Mouse (Mus musculus): ENCODE measurements around the gene Foxj2. TPM values are rescaled to one million over a fixed set of nuclear protein-coding genes. Genes with fewer than 3 reads are reported as not detected.

The Foxj2 gene
- polyA plus RNA-seq, 1 experiment from 2014 or later = 6.7 TPM

DNA sequence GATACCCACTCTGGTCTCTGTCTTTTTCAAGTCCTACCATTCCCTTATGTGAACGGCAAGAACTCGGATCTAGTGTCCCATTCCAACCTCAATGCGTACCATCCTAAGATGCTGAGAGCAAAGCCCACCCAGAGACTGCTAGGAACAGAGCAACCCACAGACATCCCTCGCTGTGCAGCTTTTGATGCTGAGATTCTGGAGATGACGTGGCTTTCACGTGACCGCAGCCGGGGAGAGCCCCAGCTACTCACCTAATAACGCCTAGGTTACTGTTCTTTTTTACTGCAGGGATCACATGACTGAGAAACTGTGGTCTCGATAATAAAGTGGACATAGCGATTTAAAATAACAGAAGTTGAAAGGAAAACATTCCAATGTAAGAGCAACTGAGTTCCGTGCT lies 34.8 kb downstream of the Foxj2 start:
- no peak overlapping the region for H3K9ac ChIP-seq (ENCODE audit: low read depth, low read length)
- no peak overlapping the region for H3K4me3 ChIP-seq (ENCODE audit: low read length)
- H3K36me3 ChIP-seq (ENCODE audit: control insufficient read depth, insufficient read depth, low read length) = no peaks in the 10 kb centered on the region
- WGBS = 81% methylated on average over 12 of the region's 12 CpGs
- H3K27ac ChIP-seq (ENCODE audit: low read depth, low read length) = no peak overlapping the region
- H3K4me2 ChIP-seq (ENCODE audit: low read length) = no peak overlapping the region
- no peaks in the 10 kb centered on the region for H3K9me3 ChIP-seq (ENCODE audit: control insufficient read depth, low read length)
- no peak for ATAC-seq
- no peaks in the 10 kb centered on the region for H3K4me1 ChIP-seq (ENCODE audit: control insufficient read depth, insufficient read depth, low read depth, low read length)
- no peaks in the 10 kb centered on the region for H3K27me3 ChIP-seq (replicated peaks; ENCODE audit: control insufficient read depth, insufficient read depth, low read length)

DNA sequence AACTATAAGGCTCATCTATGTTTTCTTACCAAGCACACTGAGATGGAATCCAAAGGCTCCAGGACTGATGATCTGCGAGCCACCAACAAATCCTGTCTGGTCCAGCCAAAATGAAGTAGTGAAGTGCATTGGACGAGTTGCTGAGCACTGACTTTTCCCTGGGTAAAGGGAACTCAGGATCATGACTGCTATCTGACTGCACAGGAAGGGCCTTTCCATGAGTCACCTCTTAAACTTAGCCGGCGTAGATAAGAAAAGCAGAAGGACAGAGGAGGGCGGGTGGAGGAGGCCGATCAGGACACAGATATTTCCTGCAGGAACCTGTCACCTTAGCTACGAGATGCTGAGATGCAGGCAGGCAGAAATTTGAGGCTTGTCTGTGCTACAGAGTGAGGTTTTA lies 36.2 kb downstream of the Foxj2 start, which contains the start of gene C3ar1:
C3ar1 (minus strand) TSS at position 207 of the 400 bp plus-strand sequence.
- H3K4me1 ChIP-seq (ENCODE audit: control insufficient read depth, insufficient read depth, low read depth, low read length) = no peaks in the 10 kb centered on the region
- H3K27ac ChIP-seq (ENCODE audit: low read depth, low read length) = no peak within 1 kb of the TSS
- no peaks in the 10 kb centered on the region for H3K36me3 ChIP-seq (ENCODE audit: control insufficient read depth, insufficient read depth, low read length)
- H3K4me2 ChIP-seq (ENCODE audit: low read length) = no peak within 1 kb of the TSS
- no peak for ATAC-seq
- no peaks in the 10 kb centered on the region for H3K27me3 ChIP-seq (replicated peaks; ENCODE audit: control insufficient read depth, insufficient read depth, low read length)
- no peak within 1 kb of the TSS for H3K4me3 ChIP-seq (ENCODE audit: low read length)
- H3K9ac ChIP-seq (ENCODE audit: low read depth, low read length) = no peak within 1 kb of the TSS
- no peaks in the 10 kb centered on the region for H3K9me3 ChIP-seq (ENCODE audit: control insufficient read depth, low read length)
- WGBS = 85% methylated on average over 7 of the region's 7 CpGs

DNA sequence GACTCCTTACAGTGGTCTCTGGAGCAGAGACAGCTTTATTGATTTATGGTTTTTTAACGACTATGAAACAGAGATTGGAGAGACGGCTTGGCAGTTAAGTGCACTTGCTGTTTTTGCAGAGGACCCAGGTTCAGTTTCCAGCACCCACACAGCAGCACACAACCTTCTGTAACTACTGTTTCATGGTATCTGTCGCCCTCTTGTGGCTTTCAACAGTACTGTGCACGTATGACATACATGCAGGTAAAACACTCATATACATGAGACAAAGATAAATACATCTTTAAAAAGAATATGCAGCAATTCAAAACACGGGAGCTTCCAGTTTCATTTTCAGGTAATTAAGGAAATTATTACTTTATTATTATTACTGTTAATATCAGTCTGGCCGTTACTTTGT lies 42.7 kb downstream of the Foxj2 start:
- no peaks in the 10 kb centered on the region for H3K27me3 ChIP-seq (replicated peaks; ENCODE audit: control insufficient read depth, insufficient read depth, low read length)
- no peak for ATAC-seq
- H3K9me3 ChIP-seq (ENCODE audit: control insufficient read depth, low read length) = peaks cover 6% of the 10 kb centered on the region
- 80% methylated on average over 6 of the region's 6 CpGs for WGBS
- H3K27ac ChIP-seq (ENCODE audit: low read depth, low read length) = no peak overlapping the region
- no peak overlapping the region for H3K4me2 ChIP-seq (ENCODE audit: low read length)
- H3K36me3 ChIP-seq (ENCODE audit: control insufficient read depth, insufficient read depth, low read length) = no peaks in the 10 kb centered on the region
- H3K4me1 ChIP-seq (ENCODE audit: control insufficient read depth, insufficient read depth, low read depth, low read length) = no peaks in the 10 kb centered on the region
- H3K9ac ChIP-seq (ENCODE audit: low read depth, low read length) = no peak overlapping the region
- no peak overlapping the region for H3K4me3 ChIP-seq (ENCODE audit: low read length)

DNA sequence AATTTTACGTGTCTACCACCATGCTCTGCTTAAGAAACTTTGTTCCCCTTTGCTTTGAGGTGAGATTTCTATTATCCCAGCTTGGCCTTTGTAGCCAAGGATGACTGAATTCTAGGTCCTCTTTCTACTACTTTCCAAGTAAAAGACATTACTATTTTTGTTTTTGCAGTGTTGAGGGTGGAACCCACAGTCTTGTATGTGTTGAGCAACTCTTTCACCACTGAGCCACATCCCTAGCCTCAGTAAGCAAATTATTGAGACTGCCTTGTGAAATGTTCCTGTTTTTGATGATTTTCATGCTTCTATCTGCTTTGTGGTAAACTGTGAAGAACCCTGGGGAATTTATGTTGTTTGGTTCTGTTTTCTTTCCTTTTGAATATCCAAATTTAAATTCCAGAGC lies 43.2 kb downstream of the Foxj2 start:
- no peak overlapping the region for H3K4me3 ChIP-seq (ENCODE audit: low read length)
- no peak overlapping the region for H3K9ac ChIP-seq (ENCODE audit: low read depth, low read length)
- H3K27me3 ChIP-seq (replicated peaks; ENCODE audit: control insufficient read depth, insufficient read depth, low read length) = no peaks in the 10 kb centered on the region
- 85% methylated on average over 1 of the region's 1 CpGs for WGBS
- H3K9me3 ChIP-seq (ENCODE audit: control insufficient read depth, low read length) = peaks cover 6% of the 10 kb centered on the region
- no peak for ATAC-seq
- H3K36me3 ChIP-seq (ENCODE audit: control insufficient read depth, insufficient read depth, low read length) = no peaks in the 10 kb centered on the region
- H3K4me1 ChIP-seq (ENCODE audit: control insufficient read depth, insufficient read depth, low read depth, low read length) = no peaks in the 10 kb centered on the region
- H3K27ac ChIP-seq (ENCODE audit: low read depth, low read length) = no peak overlapping the region
- no peak overlapping the region for H3K4me2 ChIP-seq (ENCODE audit: low read length)

DNA sequence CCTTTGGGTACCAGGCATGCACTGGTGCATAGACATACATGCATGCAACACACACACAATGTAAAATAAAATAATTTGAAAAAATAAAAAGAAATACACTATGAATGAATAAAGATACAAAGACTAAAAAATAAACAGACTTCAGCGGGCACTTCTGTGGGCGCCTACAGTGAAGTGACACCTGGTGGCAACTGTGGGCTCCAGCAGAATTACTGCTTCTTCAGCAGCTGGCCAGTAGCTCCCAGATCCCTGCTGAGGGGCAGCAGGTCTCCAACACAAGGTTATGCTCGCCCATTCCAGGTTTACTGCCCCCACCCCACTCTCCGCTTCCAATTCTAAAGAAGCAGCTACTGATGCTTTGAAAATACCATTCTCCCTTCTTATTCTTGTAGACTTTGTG lies 48.2 kb downstream of the Foxj2 start:
- Histone ChIP-seq H3K27me3 (replicated peaks; ENCODE audit: control insufficient read depth, insufficient read depth, low read length) (0 out of 2 replicates have a peak, but pooled peaks cover 2% of the 10 kb centered on the region), H3K4me2 (ENCODE audit: low read length) (no peak overlapping the region), H3K4me1 (ENCODE audit: control insufficient read depth, insufficient read depth, low read depth, low read length) (no peaks in the 10 kb centered on the region), H3K4me3 (ENCODE audit: low read length) (no peak overlapping the region), H3K9ac (ENCODE audit: low read depth, low read length) (no peak overlapping the region), H3K36me3 (ENCODE audit: control insufficient read depth, insufficient read depth, low read length) (no peaks in the 10 kb centered on the region), H3K9me3 (ENCODE audit: control insufficient read depth, low read length) (no peaks in the 10 kb centered on the region), H3K27ac (ENCODE audit: low read depth, low read length) (no peak overlapping the region)
- ATAC-seq = 0 out of 2 replicates have a peak, but pooled peaks have one; percentile 56
- WGBS = 64% methylated on average over 4 of the region's 4 CpGs

DNA sequence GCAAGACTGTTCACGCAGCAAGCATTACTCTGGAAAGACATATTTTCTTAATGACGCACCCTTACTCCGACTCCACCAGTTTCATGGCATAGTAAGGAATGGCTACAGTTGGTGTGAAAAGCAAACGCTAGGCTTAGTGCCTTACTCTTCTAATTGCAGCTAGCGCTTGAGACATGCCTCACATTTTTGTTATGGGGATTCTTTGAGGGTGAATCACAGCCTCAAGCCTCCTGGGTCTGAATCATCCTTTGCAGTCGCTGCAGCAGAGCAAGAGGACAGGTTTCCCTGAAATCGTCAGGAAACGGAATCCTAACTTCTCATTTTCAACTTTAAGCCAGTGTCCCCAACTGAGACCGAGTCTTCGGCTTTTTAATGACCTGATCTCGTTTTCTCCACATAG lies 50.1 kb downstream of the Foxj2 start:
- no peaks in the 10 kb centered on the region for H3K36me3 ChIP-seq (ENCODE audit: control insufficient read depth, insufficient read depth, low read length)
- no peak for ATAC-seq
- no peaks in the 10 kb centered on the region for H3K4me1 ChIP-seq (ENCODE audit: control insufficient read depth, insufficient read depth, low read depth, low read length)

DNA sequence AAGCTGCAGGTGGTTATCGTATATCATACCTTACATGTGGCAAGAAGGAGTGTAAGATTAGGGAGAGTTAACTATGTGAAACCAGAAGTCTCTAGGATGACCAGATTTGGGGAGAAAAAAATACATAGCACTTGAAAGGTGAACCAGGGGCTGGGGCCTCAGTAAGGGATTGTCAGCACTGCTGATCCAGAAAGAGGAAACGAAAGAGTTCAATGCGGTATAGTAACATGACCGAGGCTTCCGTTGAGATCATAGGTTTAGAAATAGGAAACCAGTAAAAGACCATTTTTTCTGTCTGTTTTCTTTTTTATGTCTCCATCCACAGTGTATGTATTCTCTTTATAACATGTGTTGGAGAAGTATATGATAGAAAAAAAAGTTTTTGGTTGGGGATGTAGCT lies 53.1 kb downstream of the Foxj2 start:
- Histone ChIP-seq H3K4me2 (ENCODE audit: low read length) (no peak overlapping the region), H3K36me3 (ENCODE audit: control insufficient read depth, insufficient read depth, low read length) (peaks cover 4% of the 10 kb centered on the region; the same call in 1 of the 2 replicates), H3K27me3 (replicated peaks; ENCODE audit: control insufficient read depth, insufficient read depth, low read length) (0 out of 2 replicates have a peak, but pooled peaks cover 2% of the 10 kb centered on the region), H3K27ac (ENCODE audit: low read depth, low read length) (no peak overlapping the region), H3K9me3 (ENCODE audit: control insufficient read depth, low read length) (no peaks in the 10 kb centered on the region), H3K4me1 (ENCODE audit: control insufficient read depth, insufficient read depth, low read depth, low read length) (peaks cover 12% of the 10 kb centered on the region), H3K9ac (ENCODE audit: low read depth, low read length) (no peak overlapping the region), H3K4me3 (ENCODE audit: low read length) (no peak overlapping the region)
- no peak for ATAC-seq
- 98% methylated on average over 5 of the region's 5 CpGs for WGBS

More for the DNA sequence above, 50.1 kb downstream of the Foxj2 start:
- Histone ChIP-seq H3K9ac (ENCODE audit: low read depth, low read length) (no peak overlapping the region), H3K27me3 (replicated peaks; ENCODE audit: control insufficient read depth, insufficient read depth, low read length) (0 out of 2 replicates have a peak, but pooled peaks cover 2% of the 10 kb centered on the region), H3K9me3 (ENCODE audit: control insufficient read depth, low read length) (no peaks in the 10 kb centered on the region), H3K4me3 (ENCODE audit: low read length) (no peak overlapping the region), H3K27ac (ENCODE audit: low read depth, low read length) (no peak overlapping the region), H3K4me2 (ENCODE audit: low read length) (no peak overlapping the region)
- WGBS = 87% methylated on average over 11 of the region's 11 CpGs

DNA sequence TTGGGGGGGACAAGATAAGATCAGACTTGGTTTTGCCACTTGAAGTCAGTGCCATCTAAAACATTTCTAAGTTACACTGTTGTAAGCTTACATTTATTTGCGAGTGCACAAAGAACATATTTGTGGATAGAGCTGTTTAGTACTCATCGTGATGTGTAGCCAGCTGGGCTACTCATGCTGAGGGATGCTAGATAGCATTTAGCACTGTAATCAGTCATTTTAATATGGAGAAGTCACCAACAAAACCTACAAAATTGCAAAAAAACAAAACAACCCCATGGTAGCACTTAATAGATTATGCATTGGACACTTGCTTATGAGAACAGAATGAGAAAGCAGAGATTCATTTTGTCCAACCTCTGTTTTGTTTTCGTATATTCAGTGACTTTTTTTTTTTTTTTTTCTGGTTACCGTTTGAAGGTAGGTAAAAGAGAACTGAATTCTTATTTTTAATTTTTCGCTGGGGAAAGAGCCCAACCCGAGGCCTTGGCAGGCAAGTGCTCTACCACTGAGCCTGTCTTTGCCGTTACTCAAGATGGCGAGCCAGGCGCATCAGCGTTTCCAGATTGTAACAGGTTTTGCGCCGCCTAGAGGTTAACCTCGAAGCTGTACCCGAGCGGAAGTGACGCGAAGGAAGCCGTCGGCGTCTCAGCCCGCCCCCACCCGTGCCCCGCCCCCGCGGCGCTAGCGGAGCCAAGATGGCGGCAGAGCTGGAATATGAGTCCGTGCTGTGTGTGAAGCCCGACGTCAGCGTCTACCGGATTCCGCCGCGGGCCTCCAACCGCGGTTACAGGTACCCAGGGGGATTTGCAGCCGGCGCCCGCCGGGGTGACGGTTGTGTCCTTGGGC lies 54.4 kb downstream of the Foxj2 start, which contains the start of gene Necap1:
Necap1 (plus strand) TSS at position 604 of the 849 bp plus-strand sequence.
- H3K9ac ChIP-seq (ENCODE audit: low read depth, low read length) = peak within 1 kb of the TSS; percentile 82
- H3K4me2 ChIP-seq (ENCODE audit: low read length) = peak within 1 kb of the TSS; percentile 65
- 0 out of 2 replicates have a peak, but pooled peaks cover 2% of the 10 kb centered on the region for H3K27me3 ChIP-seq (replicated peaks; ENCODE audit: control insufficient read depth, insufficient read depth, low read length)
- ATAC-seq = peak; percentile 98
- H3K4me3 ChIP-seq (ENCODE audit: low read length) = peak within 1 kb of the TSS; percentile 66
- WGBS = 6% methylated on average over 43 of the region's 43 CpGs
- H3K4me1 ChIP-seq (ENCODE audit: control insufficient read depth, insufficient read depth, low read depth, low read length) = peaks cover 14% of the 10 kb centered on the region
- H3K36me3 ChIP-seq (ENCODE audit: control insufficient read depth, insufficient read depth, low read length) = peaks cover 4% of the 10 kb centered on the region; the same call in 1 of the 2 replicates
- H3K9me3 ChIP-seq (ENCODE audit: control insufficient read depth, low read length) = no peaks in the 10 kb centered on the region
- H3K27ac ChIP-seq (ENCODE audit: low read depth, low read length) = peak within 1 kb of the TSS; percentile 90

DNA sequence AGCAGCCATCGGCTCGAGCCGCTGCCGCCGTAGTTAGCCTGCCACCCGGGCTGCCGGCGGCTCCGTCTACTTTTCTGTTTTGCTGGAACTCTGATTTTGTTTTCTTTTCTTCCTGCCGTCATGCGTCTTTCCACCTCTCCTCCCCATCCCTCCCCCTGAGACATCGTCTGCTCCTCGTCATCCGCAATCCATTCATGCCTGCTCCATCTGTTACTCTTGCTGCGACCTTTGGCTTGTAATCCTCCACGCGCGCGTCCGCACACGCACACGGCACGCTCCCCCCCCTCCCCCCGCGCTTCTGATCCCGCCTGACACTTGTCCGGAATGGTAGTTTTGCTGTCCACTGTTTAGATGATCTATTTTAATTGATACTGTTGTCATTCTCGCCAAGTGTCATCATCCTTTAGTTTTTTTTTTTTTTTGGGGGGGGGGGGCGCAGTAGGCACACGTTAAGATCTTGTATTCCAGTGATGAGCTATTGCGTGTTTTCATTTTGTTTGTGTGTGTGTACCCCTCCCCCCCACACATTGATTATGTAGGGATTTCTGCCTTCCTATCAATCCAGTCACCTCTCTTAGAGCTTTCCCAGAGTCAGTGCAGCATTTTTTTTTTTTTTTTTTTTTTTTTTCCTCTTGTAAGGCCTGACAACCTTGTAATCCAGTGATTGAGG lies 55.1 kb downstream of the Foxj2 start:
- H3K4me1 ChIP-seq (ENCODE audit: control insufficient read depth, insufficient read depth, low read depth, low read length) = peaks cover 14% of the 10 kb centered on the region

More for the DNA sequence above, 55.1 kb downstream of the Foxj2 start:
- WGBS = under 1% methylated on average over 31 of the region's 31 CpGs
- Histone ChIP-seq H3K27ac (ENCODE audit: low read depth, low read length) (peak overlapping the region; percentile 90), H3K36me3 (ENCODE audit: control insufficient read depth, insufficient read depth, low read length) (peaks cover 4% of the 10 kb centered on the region; the same call in 1 of the 2 replicates), H3K9ac (ENCODE audit: low read depth, low read length) (peak overlapping the region; percentile 82), H3K9me3 (ENCODE audit: control insufficient read depth, low read length) (no peaks in the 10 kb centered on the region), H3K4me3 (ENCODE audit: low read length) (peak overlapping the region; percentile 66), H3K4me2 (ENCODE audit: low read length) (peak overlapping the region; percentile 65), H3K27me3 (replicated peaks; ENCODE audit: control insufficient read depth, insufficient read depth, low read length) (0 out of 2 replicates have a peak, but pooled peaks cover 2% of the 10 kb centered on the region)
- ATAC-seq = peak; percentile 75
